Mouse (Mus musculus): ENCODE data around the gene Chl1.

- no peak for TF ChIP-seq ZNF384 (IDR thresholded peaks at IDR 0.05; ENCODE audit: low read depth, low read length)
- no peak for TF ChIP-seq HCFC1 (IDR thresholded peaks at IDR 0.05; ENCODE audit: borderline replicate concordance, insufficient read depth, low read length)
Observed at GRCm38 (mm10) chr6:103795241-103795640, 284.9 kb downstream of the Chl1 start.

Data from ES-E14 (cell line).